In the genomic region with DNA sequence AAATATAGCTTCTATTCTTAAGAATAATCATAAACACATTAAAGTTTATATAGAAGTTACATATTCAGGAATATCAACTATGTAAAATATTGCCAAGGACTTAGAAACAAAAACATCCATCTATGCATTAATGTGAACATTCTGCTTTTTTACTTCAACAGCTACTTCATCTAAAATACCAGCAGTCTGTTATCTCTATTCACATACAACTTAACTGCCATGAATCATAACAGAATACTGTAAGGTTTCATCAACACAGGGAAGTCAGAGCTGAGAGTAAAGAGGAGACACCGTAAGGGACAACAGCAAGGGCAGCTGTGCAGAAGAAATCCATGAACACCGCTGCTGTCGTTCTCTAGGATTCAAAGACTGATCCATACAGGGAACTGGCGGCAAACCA, we compare ENCODE assay signal across 25 mouse cellular contexts.
DNase-seq lines count a peak whose midpoint lies in the region; ATAC-seq and TF ChIP-seq lines count a peak whose summit lies in the region.
"Had no signal": no experiment of that assay in that cellular context is flagged by ENCODE, and none has a peak within 500 bp of the region (broad histone marks: within the 10 kb centered on the region; RNA-seq: fewer than 3 reads in every experiment).

No protein-coding gene starts in this region.

- TF ChIP-seq POLR2A in thymus, adult 2 months (IDR thresholded peaks at IDR 0.05; ENCODE audit: control insufficient read depth, extremely low read depth, insufficient read depth, low read length, poor library complexity), result no peak

- no peaks in the 10 kb centered on the region for H3K9me3 ChIP-seq in midbrain, embryonic 11.5 days (ENCODE audit: control insufficient read depth, low read length)
- H3K9me3 ChIP-seq in midbrain, embryonic 13.5 days, result no peaks in the 10 kb centered on the region
- no peaks in the 10 kb centered on the region for H3K9me3 ChIP-seq in liver, embryonic 14.5 days (ENCODE audit: control insufficient read depth, low read length)
- H3K9me3 ChIP-seq in stomach, postnatal 0 days (ENCODE audit: control insufficient read depth, low read length), result no peaks in the 10 kb centered on the region
- H3K9me3 ChIP-seq: heart, embryonic 13.5 days; limb, embryonic 13.5 days; stomach, embryonic 15.5 days had no signal

- H3K36me3 ChIP-seq in midbrain, embryonic 11.5 days (ENCODE audit: control insufficient read depth, insufficient read depth, low read length), result no peaks in the 10 kb centered on the region
- no peaks in the 10 kb centered on the region for H3K36me3 ChIP-seq in midbrain, embryonic 13.5 days
- no peaks in the 10 kb centered on the region for H3K36me3 ChIP-seq in liver, embryonic 14.5 days (replicated peaks; ENCODE audit: control insufficient read depth, insufficient read depth, low read depth)
- no peaks in the 10 kb centered on the region for H3K36me3 ChIP-seq in stomach, postnatal 0 days (ENCODE audit: control insufficient read depth, insufficient read depth, low read length)
- H3K36me3 ChIP-seq in thymus, adult 2 months (ENCODE audit: control insufficient read depth, insufficient read depth, low read length), result no peaks in the 10 kb centered on the region
- H3K36me3 ChIP-seq: limb, embryonic 13.5 days had no signal

- H3K4me2 ChIP-seq in midbrain, embryonic 11.5 days, result no peak overlapping the region
- no peak overlapping the region for H3K4me2 ChIP-seq in midbrain, embryonic 13.5 days (replicated peaks)
- H3K4me2 ChIP-seq in liver, embryonic 14.5 days (ENCODE audit: low read depth), result peak overlapping the region; percentile 21
- no peak overlapping the region for H3K4me2 ChIP-seq in stomach, postnatal 0 days (replicated peaks; ENCODE audit: low read depth)
- H3K4me2 ChIP-seq: heart, embryonic 13.5 days; hindbrain, embryonic 14.5 days; limb, embryonic 13.5 days; stomach, embryonic 15.5 days had no signal

- no peak for TF ChIP-seq CTCF in liver, embryonic 14.5 days (IDR thresholded peaks at IDR 0.05; ENCODE audit: low read depth)
- TF ChIP-seq CTCF in stomach, postnatal 0 days (IDR thresholded peaks at IDR 0.05; ENCODE audit: low read depth), result no peak
- TF ChIP-seq CTCF in thymus, adult 2 months (IDR thresholded peaks at IDR 0.05; ENCODE audit: borderline replicate concordance, control insufficient read depth, extremely low read depth, insufficient read depth, low read length, poor library complexity), result no peak

- H3K4me3 ChIP-seq in midbrain, embryonic 11.5 days (ENCODE audit: low read depth, low read length), result no peak overlapping the region
- H3K4me3 ChIP-seq in midbrain, embryonic 13.5 days (replicated peaks), result no peak overlapping the region
- H3K4me3 ChIP-seq in liver, embryonic 14.5 days (ENCODE audit: insufficient read depth in 1 of 2, low read depth in 2 of 2, low read length in 2 of 2), result no peak overlapping the region
- no peak overlapping the region for H3K4me3 ChIP-seq in stomach, postnatal 0 days (ENCODE audit: low read depth, low read length)
- H3K4me3 ChIP-seq in thymus, adult 2 months (ENCODE audit: control insufficient read depth, insufficient read depth, low read length), result no peak overlapping the region
- H3K4me3 ChIP-seq: heart, embryonic 13.5 days; limb, embryonic 13.5 days; stomach, embryonic 15.5 days had no signal

- WGBS in midbrain, embryonic 11.5 days, result 80% methylated on average over 4 of the region's 4 CpGs
- WGBS in midbrain, embryonic 13.5 days, result 63% methylated on average over 4 of the region's 4 CpGs
- WGBS in liver, embryonic 14.5 days (ENCODE audit: insufficient replicate concordance), result 25% methylated on average over 4 of the region's 4 CpGs
- WGBS in stomach, postnatal 0 days, result 74% methylated on average over 4 of the region's 4 CpGs
- WGBS in thymus, adult 2 months, result 97% methylated on average over 4 of the region's 4 CpGs

- ATAC-seq in midbrain, embryonic 11.5 days (ENCODE audit: low FRiP score), result no peak
- no peak for ATAC-seq in midbrain, embryonic 13.5 days
- ATAC-seq in liver, embryonic 14.5 days (ENCODE audit: insufficient read depth), result no peak
- ATAC-seq in stomach, postnatal 0 days (ENCODE audit: low FRiP score, low TSS enrichment), result no peak
- ATAC-seq: forebrain, postnatal 0 days; intestine, postnatal 0 days had no signal

- H3K4me1 ChIP-seq in midbrain, embryonic 11.5 days (ENCODE audit: control insufficient read depth, insufficient read depth, low read length), result no peaks in the 10 kb centered on the region
- 0 out of 2 replicates have a peak, but pooled peaks cover 4% of the 10 kb centered on the region for H3K4me1 ChIP-seq in midbrain, embryonic 13.5 days (replicated peaks)
- H3K4me1 ChIP-seq in liver, embryonic 14.5 days (replicated peaks; ENCODE audit: control insufficient read depth in 2 of 2, insufficient read depth in 2 of 2, low read length in 1 of 2), result peaks cover 13 to 22% of the 10 kb centered on the region in 2 experiments
- H3K4me1 ChIP-seq in stomach, postnatal 0 days (replicated peaks; ENCODE audit: control insufficient read depth, insufficient read depth), result no peaks in the 10 kb centered on the region
- H3K4me1 ChIP-seq in thymus, adult 2 months (replicated peaks; ENCODE audit: control insufficient read depth, insufficient read depth, low read length), result no peaks in the 10 kb centered on the region
- H3K4me1 ChIP-seq: limb, embryonic 13.5 days had no signal

- no peaks in the 10 kb centered on the region for H3K27me3 ChIP-seq in midbrain, embryonic 11.5 days (ENCODE audit: control insufficient read depth, insufficient read depth, low read length)
- H3K27me3 ChIP-seq in midbrain, embryonic 13.5 days, result no peaks in the 10 kb centered on the region
- H3K27me3 ChIP-seq in liver, embryonic 14.5 days (ENCODE audit: control insufficient read depth, insufficient read depth, low read length), result no peaks in the 10 kb centered on the region
- no peaks in the 10 kb centered on the region for H3K27me3 ChIP-seq in stomach, postnatal 0 days (ENCODE audit: control insufficient read depth, insufficient read depth, low read length)
- H3K27me3 ChIP-seq in thymus, adult 2 months (ENCODE audit: control insufficient read depth, insufficient read depth, low read length), result no peaks in the 10 kb centered on the region
- H3K27me3 ChIP-seq: CH12.LX; heart, embryonic 13.5 days; limb, embryonic 13.5 days; stomach, embryonic 15.5 days had no signal

- no peak overlapping the region for H3K27ac ChIP-seq in midbrain, embryonic 11.5 days (ENCODE audit: low read depth, low read length)
- no peak overlapping the region for H3K27ac ChIP-seq in midbrain, embryonic 13.5 days
- H3K27ac ChIP-seq in liver, embryonic 14.5 days, result no peak overlapping the region
- H3K27ac ChIP-seq in stomach, postnatal 0 days (replicated peaks), result no peak overlapping the region
- no peak overlapping the region for H3K27ac ChIP-seq in thymus, adult 2 months (ENCODE audit: control insufficient read depth, insufficient read depth, low read length)
- H3K27ac ChIP-seq: heart, embryonic 13.5 days; hindbrain, embryonic 14.5 days; limb, embryonic 13.5 days; stomach, embryonic 15.5 days had no signal

- peak; percentile 69 for DNase-seq in midbrain, embryonic 11.5 days (ENCODE audit: low spot score, missing footprints)
- DNase-seq in MEL-GATA-1-ER (ENCODE audit: extremely low read depth, low read depth), result peak; percentile 53
- DNase-seq in liver, embryonic 14.5 days (ENCODE audit: low read depth in 3 of 3, low spot score in 3 of 3), result peak in 2 of 3 experiments; percentile 17 to 34
- DNase-seq in stomach, postnatal 0 days (ENCODE audit: low spot score), result no peak
- DNase-seq in thymus, adult 2 months, result no peak
- no peak for DNase-seq in lung, postnatal 36 days
- DNase-seq: adrenal gland, postnatal 36 days; cerebellum, adult 18-20 months; cerebellum, postnatal 10 days; forebrain, postnatal 0 days; heart, postnatal 10 days; kidney, adult 9 months; kidney, postnatal 14 days; lung, adult 18-20 months; lung, postnatal 10 days; midbrain, embryonic 14.5 days; right cerebral cortex, postnatal 25 days; thymus, postnatal 25 days had no signal

- peak; percentile 87 for TF ChIP-seq EP300 in liver, embryonic 14.5 days (IDR thresholded peaks at IDR 0.05; ENCODE audit: low read depth)
- no peak for TF ChIP-seq EP300 in stomach, postnatal 0 days (optimal IDR thresholded peaks at IDR 0.05)

- no peak overlapping the region for H3K9ac ChIP-seq in midbrain, embryonic 11.5 days (ENCODE audit: low read length)
- H3K9ac ChIP-seq in midbrain, embryonic 13.5 days (replicated peaks), result no peak overlapping the region
- no peak overlapping the region for H3K9ac ChIP-seq in liver, embryonic 14.5 days (replicated peaks)
- no peak overlapping the region for H3K9ac ChIP-seq in stomach, postnatal 0 days (ENCODE audit: low read length)
- H3K9ac ChIP-seq: forebrain, postnatal 0 days; heart, embryonic 13.5 days; hindbrain, embryonic 14.5 days; limb, embryonic 13.5 days; stomach, embryonic 15.5 days had no signal

Comparison
In these comparisons a context has a peak if more than half of its experiments do, and no peak if none do; other contexts are left out.
1. DNase-seq: peak in midbrain, embryonic 11.5 days (single experiment), MEL-GATA-1-ER (single experiment) and liver, embryonic 14.5 days (2 of 3); none in stomach, postnatal 0 days (single experiment), thymus, adult 2 months (single experiment) and lung, postnatal 36 days (single experiment).